Mouse (Mus musculus) ES-CJ7 (cell line): ENCODE results near the gene Lrrc55.

Source experiments
- DNase-seq: peaks from one replicate; pipeline ENCODE4 v3.0.0; 2011; ENCODE audit warnings: low read depth, low spot score

The Lrrc55 gene

GRCm38 (mm10) chr2:85132204-85132603 is 64.8 kb downstream of the Lrrc55 start:
- DNase-seq: no peak

GRCm38 (mm10) chr2:85131724-85132123 is 65.3 kb downstream of the Lrrc55 start:
- no peak for DNase-seq

DNA sequence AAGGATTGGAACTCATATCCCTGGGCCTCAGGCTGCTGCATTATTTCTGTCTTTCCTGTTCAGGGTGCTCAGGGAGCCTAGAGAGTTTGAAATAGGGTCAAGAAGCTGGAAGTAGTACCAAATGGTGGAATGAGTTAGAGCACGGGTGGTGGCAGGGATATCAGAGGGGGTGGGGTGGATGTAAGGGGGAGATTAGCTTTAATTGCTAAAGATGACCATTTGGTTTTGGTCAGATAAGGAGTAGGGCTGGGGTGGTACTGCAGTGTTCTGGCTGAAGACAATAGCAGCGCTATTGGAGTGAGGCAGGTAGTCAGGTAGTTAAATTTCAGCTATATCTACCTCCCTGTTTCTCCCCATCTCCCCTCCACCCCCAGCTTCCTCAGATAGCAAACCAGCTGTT is 65.8 kb downstream of the Lrrc55 start:
- no peak for DNase-seq

DNA sequence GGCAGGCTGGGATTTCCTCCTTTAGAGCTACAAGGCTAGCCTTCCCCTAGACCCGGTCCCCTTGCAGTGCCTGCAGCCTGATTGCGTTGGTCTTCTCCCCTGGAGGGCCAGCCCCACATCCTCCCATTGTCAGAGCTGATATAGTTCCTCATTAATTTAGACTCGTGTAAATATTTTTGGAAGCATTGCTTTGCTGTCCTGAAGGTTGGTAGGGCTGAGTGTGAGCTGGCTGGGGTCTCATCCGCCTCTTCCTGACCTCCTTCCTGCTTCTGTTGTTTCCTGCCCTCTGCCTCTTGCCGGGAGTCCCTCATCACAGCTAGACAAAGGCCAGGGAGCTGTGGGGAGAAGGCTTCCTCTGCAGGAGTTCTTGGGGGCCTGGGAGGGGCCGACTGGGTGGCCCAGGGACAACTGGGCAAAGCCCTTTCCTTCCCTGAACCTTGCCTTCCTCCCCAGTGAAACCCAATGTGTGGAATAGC is 67.5 kb downstream of the Lrrc55 start:
- DNase-seq: no peak

DNA sequence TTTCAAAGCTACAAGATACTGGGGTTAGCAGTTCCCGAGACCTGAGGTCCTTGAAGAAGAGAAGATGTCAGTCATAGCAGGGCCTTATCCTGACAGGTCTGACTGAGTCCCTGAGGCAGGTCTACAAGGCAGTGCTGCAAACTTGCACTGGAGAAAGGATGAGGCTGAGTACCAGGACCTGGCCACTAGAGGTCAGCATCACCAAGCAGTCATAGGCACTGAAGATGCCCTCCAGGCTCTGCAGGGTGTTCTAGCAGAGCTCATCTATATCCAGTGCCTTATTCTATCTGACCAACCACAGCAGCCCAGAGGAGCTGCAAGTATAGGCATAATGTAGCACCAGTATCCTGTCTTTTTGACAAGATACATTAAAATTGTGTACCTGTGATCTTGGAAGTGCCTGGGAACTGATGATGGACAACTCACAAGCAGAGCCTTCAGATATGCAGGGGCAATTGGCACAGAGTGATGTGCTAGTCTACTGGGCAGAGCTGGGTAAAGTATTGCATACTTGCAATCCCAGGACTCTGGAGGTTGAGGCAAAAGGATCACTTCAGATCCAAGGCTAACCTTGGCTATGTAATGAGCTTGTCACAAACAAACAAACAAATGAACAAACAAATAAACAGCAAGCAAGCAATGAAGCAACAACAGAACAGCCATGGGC is 73.0 kb downstream of the Lrrc55 start:
- peak; percentile 77 for DNase-seq

- DNase-seq: peak; percentile 38
Measured at GRCm38 (mm10) chr2:85123187-85123868, 73.7 kb downstream of the Lrrc55 start.
